Mouse (Mus musculus) spleen, adult 2 months (tissue): ENCODE results near the gene Unc93a2.
"Not testable (repeated sequence)": the region's sequence is repeated elsewhere in the genome, so short reads cannot be mapped to it uniquely, and the experiment has no call there.

Experiments used
- CTCF ChIP-seq: fragments of 200-500 bp; IDR thresholded peaks from 2 replicates; pipeline ENCODE4 v1.5.1; 2011; ENCODE audit warnings: mild to moderate bottlenecking, inconsistent platforms; ENCODE audit not compliant: insufficient read depth, insufficient read length, insufficient replicate concordance; ENCODE audit errors: extremely low read depth
- POLR2A ChIP-seq: fragments of 200-500 bp; IDR thresholded peaks from 2 replicates; pipeline ENCODE4 v1.6.1; 2011; ENCODE audit warnings: low read depth, low read length, inconsistent platforms

DNA sequence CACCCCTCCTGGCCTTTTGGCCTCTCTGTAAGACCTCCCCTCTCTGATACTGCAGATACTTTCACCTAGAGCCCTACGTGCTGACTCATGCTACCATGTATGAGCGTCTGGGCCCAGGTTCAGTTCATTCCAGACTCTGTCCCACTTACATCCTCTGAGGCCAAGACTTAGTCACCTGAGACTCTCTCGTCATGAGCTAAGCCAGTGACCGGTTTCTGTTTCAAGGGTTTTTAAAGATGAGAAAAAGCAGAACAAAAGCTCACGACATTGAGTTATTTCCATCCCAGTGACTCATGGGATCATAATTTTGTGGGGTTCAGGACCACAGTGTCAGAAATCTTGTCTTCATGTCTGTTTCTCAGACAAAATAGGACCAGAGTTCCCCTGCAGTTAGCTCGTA, 65.5 kb downstream of the Unc93a2 start:
- TF ChIP-seq CTCF, POLR2A: not testable (repeated sequence)
